Mouse (Mus musculus): ENCODE data around the gene Pmpcb. TPM values are rescaled to one million over a fixed set of nuclear protein-coding genes. Genes with fewer than 3 reads are reported as not detected.

The Pmpcb gene
- polyA plus RNA-seq, 1 experiment: 76.7 TPM

DNA sequence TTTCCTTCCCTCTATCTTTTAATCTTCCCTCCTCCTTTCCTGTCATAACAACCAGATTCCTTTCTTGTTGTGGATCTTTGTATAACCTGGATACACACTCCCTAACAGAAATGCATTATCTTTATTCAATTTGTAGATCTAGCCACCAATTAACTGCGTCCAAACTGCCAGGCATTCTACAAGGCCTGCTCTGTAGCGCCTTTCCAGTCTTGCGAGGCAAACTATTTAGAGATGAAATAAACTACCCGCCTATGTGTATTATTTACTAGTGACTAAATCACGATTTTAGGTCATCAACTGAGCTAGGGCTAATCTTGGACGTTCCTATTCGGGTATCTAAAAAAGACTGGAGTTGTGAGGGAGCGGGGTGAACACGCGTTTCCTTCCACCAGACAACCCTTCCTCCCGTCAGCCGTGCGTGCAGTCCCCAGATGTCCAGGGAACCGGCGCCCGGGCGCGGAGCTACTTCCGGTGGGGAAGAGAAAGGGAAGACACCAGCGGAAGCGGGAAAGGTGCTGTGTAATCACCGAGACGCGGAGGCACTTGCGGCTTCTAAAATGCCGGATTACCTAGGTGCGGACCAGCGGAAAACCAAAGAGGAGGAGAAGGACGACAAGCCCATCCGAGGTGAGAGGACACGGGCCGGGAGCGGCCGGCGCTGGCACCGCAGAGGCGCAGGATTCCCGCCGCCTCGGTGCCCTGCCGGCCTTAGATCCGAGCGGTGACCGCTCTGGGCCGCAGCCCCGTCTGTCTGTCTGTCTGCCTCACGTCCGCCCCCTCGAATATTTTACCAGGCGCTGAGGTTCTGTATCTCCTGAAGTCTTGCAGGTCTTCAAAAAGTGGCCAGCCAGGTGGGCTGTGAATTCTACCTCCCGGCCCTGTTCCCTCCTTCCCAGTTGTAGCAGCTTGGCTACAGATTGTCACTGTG lies 49.6 kb downstream of the Pmpcb start:
- DNase-seq: peak; percentile 92 to 94
- 2% methylated on average over 51 of the region's 51 CpGs for WGBS
- Histone ChIP-seq H3K27me3 (ENCODE audit: control insufficient read depth, insufficient read depth, low read length) (no peaks in the 10 kb centered on the region), H3K4me1 (ENCODE audit: control insufficient read depth, insufficient read depth, low read length) (peaks cover 7% of the 10 kb centered on the region), H3K27ac (ENCODE audit: insufficient read depth, low read length) (peak overlapping the region; percentile 56), H3K4me3 (replicated peaks; ENCODE audit: insufficient read depth, low read depth, low read length) (peak overlapping the region; percentile 67)
- TF ChIP-seq CTCF (IDR thresholded peaks at IDR 0.05; ENCODE audit: borderline replicate concordance, insufficient read depth, low read depth, low read length) (no peak), POLR2A (IDR thresholded peaks at IDR 0.05; ENCODE audit: borderline replicate concordance, insufficient read depth, low read length) (peak; percentile 78)

DNA sequence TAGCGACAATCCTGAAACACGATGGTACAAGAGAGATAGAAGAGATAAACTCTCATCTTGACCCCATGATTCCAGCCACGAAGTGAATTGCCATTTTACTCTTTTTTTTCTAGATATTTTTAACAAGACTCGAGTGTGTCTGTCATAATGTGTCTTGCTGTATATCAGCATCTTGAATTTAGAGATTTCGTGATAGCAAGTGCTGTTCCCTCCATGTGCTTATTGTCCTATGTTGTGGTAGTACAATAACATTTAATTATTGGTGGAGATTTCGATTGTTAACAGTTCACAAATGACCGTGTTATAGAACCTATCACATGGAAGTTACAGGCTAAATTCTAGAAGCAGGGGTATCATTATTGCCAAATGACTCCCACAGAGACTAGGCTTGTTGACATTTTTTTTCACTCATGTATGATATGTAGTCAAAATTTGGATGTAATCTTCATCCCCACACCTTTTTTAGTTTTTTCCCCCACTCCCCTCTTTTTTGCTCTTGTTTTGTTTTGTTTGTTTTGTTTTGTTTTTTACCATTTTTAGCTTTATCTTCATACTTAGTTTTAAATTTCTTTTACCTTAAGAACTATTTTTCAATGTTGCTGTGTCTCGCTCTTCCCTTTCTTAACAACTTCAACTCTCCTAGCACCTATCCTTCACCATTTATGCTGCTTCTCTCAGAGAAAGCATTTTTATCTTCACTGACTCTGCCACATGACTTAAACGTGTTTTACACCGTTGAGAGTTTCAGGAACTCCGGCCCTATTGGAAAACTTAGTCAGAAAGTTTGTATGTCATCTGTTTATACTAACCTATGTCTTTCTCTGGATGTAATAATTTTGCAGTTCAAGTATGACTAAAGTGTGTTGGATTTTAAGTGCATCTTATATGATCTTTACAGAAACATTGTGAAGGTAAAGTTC lies 50.5 kb downstream of the Pmpcb start:
- 31% methylated on average over 11 of the region's 11 CpGs for WGBS
- peaks cover 7% of the 10 kb centered on the region for H3K4me1 ChIP-seq (ENCODE audit: control insufficient read depth, insufficient read depth, low read length)
- TF ChIP-seq CTCF (IDR thresholded peaks at IDR 0.05; ENCODE audit: borderline replicate concordance, insufficient read depth, low read depth, low read length): no peak
- TF ChIP-seq POLR2A (IDR thresholded peaks at IDR 0.05; ENCODE audit: borderline replicate concordance, insufficient read depth, low read length): no peak
- H3K27me3 ChIP-seq (ENCODE audit: control insufficient read depth, insufficient read depth, low read length): no peaks in the 10 kb centered on the region
- DNase-seq: no peak
- H3K27ac ChIP-seq (ENCODE audit: insufficient read depth, low read length): no peak overlapping the region
- H3K4me3 ChIP-seq (replicated peaks; ENCODE audit: insufficient read depth, low read depth, low read length): peak overlapping the region; percentile 67

DNA sequence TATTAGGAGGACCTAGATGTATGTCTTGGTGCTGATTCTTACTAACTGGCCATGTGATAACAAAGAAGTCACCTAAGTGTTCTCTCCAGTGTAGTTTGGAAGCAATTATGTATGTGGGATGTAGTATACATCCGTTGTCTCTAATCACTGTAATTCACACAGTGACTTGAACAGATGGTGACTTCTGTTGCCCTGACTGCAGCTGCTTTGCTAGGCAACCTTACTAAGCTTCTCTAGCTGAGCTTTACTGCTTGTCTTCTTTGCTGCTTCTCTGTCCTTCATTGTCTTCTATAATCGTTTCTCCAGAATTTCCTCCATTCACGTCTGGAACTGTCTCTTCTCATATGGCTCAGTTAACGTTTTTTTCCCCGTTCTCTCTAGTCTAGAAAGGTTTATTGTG lies 52.1 kb downstream of the Pmpcb start:
- TF ChIP-seq POLR2A (IDR thresholded peaks at IDR 0.05; ENCODE audit: borderline replicate concordance, insufficient read depth, low read length) (no peak), CTCF (IDR thresholded peaks at IDR 0.05; ENCODE audit: borderline replicate concordance, insufficient read depth, low read depth, low read length) (no peak)
- H3K27ac ChIP-seq (ENCODE audit: insufficient read depth, low read length): no peak overlapping the region
- 48% methylated on average over 5 of the region's 5 CpGs for WGBS
- H3K27me3 ChIP-seq (ENCODE audit: control insufficient read depth, insufficient read depth, low read length): no peaks in the 10 kb centered on the region
- H3K4me1 ChIP-seq (ENCODE audit: control insufficient read depth, insufficient read depth, low read length): peaks cover 7% of the 10 kb centered on the region
- no peak overlapping the region for H3K4me3 ChIP-seq (replicated peaks; ENCODE audit: insufficient read depth, low read depth, low read length)
- no peak for DNase-seq

DNA sequence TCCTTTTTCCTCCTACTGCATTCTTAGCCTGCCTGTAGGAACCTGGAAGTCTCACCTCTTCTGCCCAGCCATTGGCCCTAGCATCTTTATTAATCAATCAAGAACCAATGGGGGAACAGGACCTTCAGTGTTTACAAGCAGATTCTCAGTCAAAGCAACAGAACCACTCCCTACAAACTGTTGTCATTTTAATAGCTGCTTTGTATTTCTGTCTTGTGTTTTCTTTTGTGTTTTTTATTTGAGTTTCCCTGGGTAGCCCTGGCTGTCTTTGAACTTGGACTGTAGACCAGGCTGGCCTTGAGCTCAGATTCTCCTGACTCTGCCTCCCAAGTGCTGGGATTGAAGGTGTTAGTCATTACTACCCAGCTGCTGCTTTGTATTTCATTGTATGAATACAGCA lies 55.2 kb downstream of the Pmpcb start:
- H3K27me3 ChIP-seq (ENCODE audit: control insufficient read depth, insufficient read depth, low read length): no peaks in the 10 kb centered on the region
- no peak for DNase-seq
- no peak overlapping the region for H3K27ac ChIP-seq (ENCODE audit: insufficient read depth, low read length)
- TF ChIP-seq CTCF (IDR thresholded peaks at IDR 0.05; ENCODE audit: borderline replicate concordance, insufficient read depth, low read depth, low read length): no peak
- TF ChIP-seq POLR2A (IDR thresholded peaks at IDR 0.05; ENCODE audit: borderline replicate concordance, insufficient read depth, low read length): no peak
- no peak overlapping the region for H3K4me3 ChIP-seq (replicated peaks; ENCODE audit: insufficient read depth, low read depth, low read length)
- peaks cover 7% of the 10 kb centered on the region for H3K4me1 ChIP-seq (ENCODE audit: control insufficient read depth, insufficient read depth, low read length)

- Histone ChIP-seq H3K27me3 (ENCODE audit: control insufficient read depth, insufficient read depth, low read length) (no peaks in the 10 kb centered on the region), H3K27ac (ENCODE audit: insufficient read depth, low read length) (no peak overlapping the region), H3K4me3 (replicated peaks; ENCODE audit: insufficient read depth, low read depth, low read length) (no peak overlapping the region), H3K4me1 (ENCODE audit: control insufficient read depth, insufficient read depth, low read length) (no peaks in the 10 kb centered on the region)
- 94% methylated on average over 9 of the region's 9 CpGs for WGBS
- TF ChIP-seq POLR2A (IDR thresholded peaks at IDR 0.05; ENCODE audit: borderline replicate concordance, insufficient read depth, low read length): no peak
- no peak for TF ChIP-seq CTCF (IDR thresholded peaks at IDR 0.05; ENCODE audit: borderline replicate concordance, insufficient read depth, low read depth, low read length)
- DNase-seq: no peak
Measured at GRCm38 (mm10) chr5:21802907-21803306, 66.0 kb downstream of the Pmpcb start.

DNA sequence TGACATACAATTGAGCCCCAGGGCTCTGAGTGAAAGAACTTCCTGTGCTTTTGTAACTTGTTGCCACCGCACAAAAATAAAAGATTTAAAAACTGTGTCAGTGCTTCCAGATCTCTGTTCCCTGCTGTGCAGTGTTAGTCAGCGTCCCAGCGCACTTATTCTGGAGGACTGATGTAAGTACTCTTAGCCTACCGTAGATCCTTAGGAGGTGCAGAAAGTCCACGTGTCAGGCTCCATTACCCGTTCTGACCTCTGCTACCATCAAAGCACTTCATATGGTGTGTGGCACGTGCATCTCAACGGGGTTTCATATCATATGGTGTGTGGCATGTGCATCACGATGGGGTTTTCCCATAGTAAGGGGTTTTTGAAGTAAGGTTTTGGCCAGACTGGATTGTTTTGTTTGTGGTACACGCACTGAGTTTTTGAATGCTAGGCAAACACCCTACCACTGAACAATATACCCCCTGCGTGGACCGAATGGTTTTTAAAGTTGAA lies 66.8 kb downstream of the Pmpcb start:
- no peak for TF ChIP-seq POLR2A (IDR thresholded peaks at IDR 0.05; ENCODE audit: borderline replicate concordance, insufficient read depth, low read length)
- WGBS: 74% methylated on average over 12 of the region's 12 CpGs
- H3K27ac ChIP-seq (ENCODE audit: insufficient read depth, low read length): no peak overlapping the region
- no peak for DNase-seq
- no peak overlapping the region for H3K4me3 ChIP-seq (replicated peaks; ENCODE audit: insufficient read depth, low read depth, low read length)
- no peaks in the 10 kb centered on the region for H3K27me3 ChIP-seq (ENCODE audit: control insufficient read depth, insufficient read depth, low read length)
- no peaks in the 10 kb centered on the region for H3K4me1 ChIP-seq (ENCODE audit: control insufficient read depth, insufficient read depth, low read length)

- 75% methylated on average over 4 of the region's 4 CpGs for WGBS
- Histone ChIP-seq H3K4me1 (ENCODE audit: control insufficient read depth, insufficient read depth, low read length) (no peaks in the 10 kb centered on the region), H3K27me3 (ENCODE audit: control insufficient read depth, insufficient read depth, low read length) (no peaks in the 10 kb centered on the region), H3K27ac (ENCODE audit: insufficient read depth, low read length) (no peak overlapping the region), H3K4me3 (replicated peaks; ENCODE audit: insufficient read depth, low read depth, low read length) (no peak overlapping the region)
- TF ChIP-seq CTCF (IDR thresholded peaks at IDR 0.05; ENCODE audit: borderline replicate concordance, insufficient read depth, low read depth, low read length): no peak
- DNase-seq: no peak
Measured at GRCm38 (mm10) chr5:21804837-21805236, 67.9 kb downstream of the Pmpcb start.

Other genes with a start within 250 kb of the Pmpcb start
- 0.18 and 0.22 TPM in 2 replicates for gene Lrrc17, start 193.6 kb upstream of the Pmpcb start, polyA plus RNA-seq (2012; rRNA removed)
- gene Fbxl13, start 91.5 kb upstream of the Pmpcb start, polyA plus RNA-seq (2012; rRNA removed): 0.21 and 0.30 TPM in 2 replicates
- 17.3 and 17.9 TPM in 2 replicates for gene Armc10, start 91.3 kb upstream of the Pmpcb start, polyA plus RNA-seq (2012; rRNA removed)
- gene Napepld, start 35.7 kb upstream of the Pmpcb start, polyA plus RNA-seq (2012; rRNA removed): 7.4 and 7.7 TPM in 2 replicates
- gene Dnajc2, start 48.1 kb downstream of the Pmpcb start, polyA plus RNA-seq (2012; rRNA removed): 15.7 and 17.4 TPM in 2 replicates
- gene Psmc2, start 48.1 kb downstream of the Pmpcb start, polyA plus RNA-seq (2012; rRNA removed): 106 and 111 TPM in 2 replicates
- gene Slc26a5, start 128.5 kb downstream of the Pmpcb start, polyA plus RNA-seq (2012; rRNA removed): 0.06 and 0.11 TPM in 2 replicates